Mouse (Mus musculus): ENCODE results near the gene Pigl. TPM values are rescaled to one million over a fixed set of nuclear protein-coding genes. Genes with fewer than 3 reads are reported as not detected.
A peak's percentile ranks its signal among the peaks of the same experiment; 100 is the strongest.

Pigl gene
- polyA plus RNA-seq, 2 experiments = 3.5 to 4.1 TPM

- no peak for TF ChIP-seq CTCF (IDR thresholded peaks at IDR 0.05; ENCODE audit: low read depth)
- TF ChIP-seq EP300 (IDR thresholded peaks at IDR 0.05; ENCODE audit: low read depth) = no peak
- 57% methylated on average over 2 of the region's 2 CpGs for WGBS (ENCODE audit: insufficient replicate concordance)
- Histone ChIP-seq H3K9ac (replicated peaks) (no peak overlapping the region), H3K27me3 (ENCODE audit: control insufficient read depth, insufficient read depth, low read length) (no peaks in the 10 kb centered on the region), H3K36me3 (replicated peaks; ENCODE audit: control insufficient read depth, insufficient read depth, low read depth) (no peaks in the 10 kb centered on the region), H3K9me3 (ENCODE audit: control insufficient read depth, low read length) (no peaks in the 10 kb centered on the region), H3K27ac (no peak overlapping the region), H3K4me1 (replicated peaks; ENCODE audit: control insufficient read depth in 2 of 2, insufficient read depth in 2 of 2, low read length in 1 of 2) (no peaks in the 10 kb centered on the region), H3K4me3 (ENCODE audit: insufficient read depth in 1 of 2, low read depth in 2 of 2, low read length in 2 of 2) (no peak overlapping the region), H3K4me2 (ENCODE audit: low read depth) (no peak overlapping the region)
- DNase-seq (ENCODE audit: low read depth in 3 of 3, low spot score in 3 of 3) (no peak), ATAC-seq (ENCODE audit: insufficient read depth) (no peak)
Measured at GRCm38 (mm10) chr11:62518991-62519390, 60.7 kb downstream of the Pigl start.

- Histone ChIP-seq H3K4me3 (ENCODE audit: insufficient read depth in 1 of 2, low read depth in 2 of 2, low read length in 2 of 2) (no peak overlapping the region), H3K27me3 (ENCODE audit: control insufficient read depth, insufficient read depth, low read length) (no peaks in the 10 kb centered on the region), H3K9ac (replicated peaks) (no peak overlapping the region), H3K4me1 (replicated peaks; ENCODE audit: control insufficient read depth in 2 of 2, insufficient read depth in 2 of 2, low read length in 1 of 2) (no peaks in the 10 kb centered on the region), H3K36me3 (replicated peaks; ENCODE audit: control insufficient read depth, insufficient read depth, low read depth) (no peaks in the 10 kb centered on the region), H3K9me3 (ENCODE audit: control insufficient read depth, low read length) (no peaks in the 10 kb centered on the region), H3K27ac (no peak overlapping the region), H3K4me2 (ENCODE audit: low read depth) (no peak overlapping the region)
- no peak for ATAC-seq (ENCODE audit: insufficient read depth)
- 24% methylated on average over 2 of the region's 2 CpGs for WGBS (ENCODE audit: insufficient replicate concordance)
- TF ChIP-seq EP300 (IDR thresholded peaks at IDR 0.05; ENCODE audit: low read depth) = no peak
- TF ChIP-seq CTCF (IDR thresholded peaks at IDR 0.05; ENCODE audit: low read depth) = no peak
- DNase-seq (ENCODE audit: low read depth in 3 of 3, low spot score in 3 of 3) = no peak
Measured at GRCm38 (mm10) chr11:62522283-62522682, 64.0 kb downstream of the Pigl start.

GRCm38 (mm10) chr11:62537089-62537488, 78.8 kb downstream of the Pigl start:
- Histone ChIP-seq H3K4me2 (ENCODE audit: low read depth) (peak overlapping the region; percentile 74), H3K4me3 (ENCODE audit: insufficient read depth in 1 of 2, low read depth in 2 of 2, low read length in 2 of 2) (no peak overlapping the region), H3K4me1 (replicated peaks; ENCODE audit: control insufficient read depth in 2 of 2, insufficient read depth in 2 of 2, low read length in 1 of 2) (peaks cover 0 to 7% of the 10 kb centered on the region in 2 experiments; a peak in 3 of 4 replicates), H3K27me3 (ENCODE audit: control insufficient read depth, insufficient read depth, low read length) (peaks cover 4% of the 10 kb centered on the region), H3K9ac (replicated peaks) (no peak overlapping the region), H3K27ac (no peak overlapping the region), H3K36me3 (replicated peaks; ENCODE audit: control insufficient read depth, insufficient read depth, low read depth) (no peaks in the 10 kb centered on the region; the same call in 1 of the 2 replicates), H3K9me3 (ENCODE audit: control insufficient read depth, low read length) (no peaks in the 10 kb centered on the region)
- WGBS (ENCODE audit: insufficient replicate concordance) = 80% methylated on average over 8 of the region's 8 CpGs
- DNase-seq (ENCODE audit: low read depth in 3 of 3, low spot score in 3 of 3) (no peak), ATAC-seq (ENCODE audit: insufficient read depth) (no peak)
- TF ChIP-seq EP300 (IDR thresholded peaks at IDR 0.05; ENCODE audit: low read depth) = no peak
- TF ChIP-seq CTCF (IDR thresholded peaks at IDR 0.05; ENCODE audit: low read depth) = no peak

- H3K9me3 ChIP-seq (ENCODE audit: control insufficient read depth, low read length) = no peaks in the 10 kb centered on the region
- H3K4me1 ChIP-seq (replicated peaks; ENCODE audit: control insufficient read depth in 2 of 2, insufficient read depth in 2 of 2, low read length in 1 of 2) = peaks cover 0 to 7% of the 10 kb centered on the region in 2 experiments; a peak in 3 of 4 replicates
- no peak for TF ChIP-seq CTCF (IDR thresholded peaks at IDR 0.05; ENCODE audit: low read depth)
- no peak for TF ChIP-seq EP300 (IDR thresholded peaks at IDR 0.05; ENCODE audit: low read depth)
- H3K27ac ChIP-seq = no peak overlapping the region
- ATAC-seq (ENCODE audit: insufficient read depth) (no peak), DNase-seq (ENCODE audit: low read depth in 3 of 3, low spot score in 3 of 3) (no peak)
- WGBS (ENCODE audit: insufficient replicate concordance) = 23% methylated on average over 7 of the region's 7 CpGs
- H3K4me3 ChIP-seq (ENCODE audit: insufficient read depth in 1 of 2, low read depth in 2 of 2, low read length in 2 of 2) = peak overlapping the region; percentile 3 to 77; a peak in 3 of 4 replicates
- H3K36me3 ChIP-seq (replicated peaks; ENCODE audit: control insufficient read depth, insufficient read depth, low read depth) = no peaks in the 10 kb centered on the region; the same call in 1 of the 2 replicates
- peaks cover 4% of the 10 kb centered on the region for H3K27me3 ChIP-seq (ENCODE audit: control insufficient read depth, insufficient read depth, low read length)
- H3K4me2 ChIP-seq (ENCODE audit: low read depth) = peak overlapping the region; percentile 74
- H3K9ac ChIP-seq (replicated peaks) = 0 out of 2 replicates have a peak overlapping the region, but pooled peaks have one; percentile 14
Measured at GRCm38 (mm10) chr11:62537590-62537989, 79.3 kb downstream of the Pigl start.

- Histone ChIP-seq H3K4me3 (ENCODE audit: insufficient read depth in 1 of 2, low read depth in 2 of 2, low read length in 2 of 2) (peak overlapping the region; percentile 68 to 77), H3K9ac (replicated peaks) (peak overlapping the region; percentile 86), H3K27ac (peak overlapping the region; percentile 7; the same call in 1 of the 2 replicates), H3K9me3 (ENCODE audit: control insufficient read depth, low read length) (no peaks in the 10 kb centered on the region), H3K36me3 (replicated peaks; ENCODE audit: control insufficient read depth, insufficient read depth, low read depth) (no peaks in the 10 kb centered on the region; the same call in 1 of the 2 replicates), H3K27me3 (ENCODE audit: control insufficient read depth, insufficient read depth, low read length) (peaks cover 4% of the 10 kb centered on the region), H3K4me2 (ENCODE audit: low read depth) (peak overlapping the region; percentile 74), H3K4me1 (replicated peaks; ENCODE audit: control insufficient read depth in 2 of 2, insufficient read depth in 2 of 2, low read length in 1 of 2) (peaks cover 0 to 7% of the 10 kb centered on the region in 2 experiments; a peak in 3 of 4 replicates)
- under 1% methylated on average over 73 of the region's 73 CpGs for WGBS (ENCODE audit: insufficient replicate concordance)
- DNase-seq (ENCODE audit: low read depth in 3 of 3, low spot score in 3 of 3) (peak in 2 of 3 experiments; percentile 20 to 47), ATAC-seq (ENCODE audit: insufficient read depth) (peak; percentile 82)
- TF ChIP-seq EP300 (IDR thresholded peaks at IDR 0.05; ENCODE audit: low read depth) (0 out of 2 replicates have a peak, but pooled peaks have one; percentile 21), CTCF (IDR thresholded peaks at IDR 0.05; ENCODE audit: low read depth) (0 out of 2 replicates have a peak, but pooled peaks have one; percentile 7)
Measured at GRCm38 (mm10) chr11:62538321-62539088, 80.2 kb downstream of the Pigl start.

All from liver, embryonic 14.5 days (tissue).